In the genomic region with DNA sequence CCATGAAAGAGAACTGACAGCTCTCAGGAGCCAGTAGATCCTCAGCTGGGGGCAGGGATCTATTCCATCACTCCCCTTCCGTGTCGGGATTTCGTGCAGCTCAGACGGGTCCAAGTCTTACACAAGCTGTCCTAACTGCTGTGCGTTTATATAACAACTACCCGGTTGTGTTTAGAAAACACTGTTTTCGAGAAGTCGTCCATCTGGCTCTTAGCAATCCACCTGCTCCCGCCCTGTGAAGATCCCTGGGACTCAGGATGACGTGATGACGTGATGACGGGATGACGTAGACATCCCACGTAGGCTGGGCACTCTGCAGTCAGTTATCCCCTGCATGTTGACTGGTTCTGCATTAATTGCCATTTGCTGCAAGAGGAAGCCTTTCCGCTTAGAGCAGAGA, we compare ENCODE assay signal across 17 mouse cellular contexts. TPM values are rescaled to one million over a fixed set of nuclear protein-coding genes. Genes with fewer than 3 reads are reported as not detected.
DNase-seq lines count a peak whose midpoint lies in the region; ATAC-seq and TF ChIP-seq lines count a peak whose summit lies in the region.
"Had no signal": no experiment of that assay in that cellular context is flagged by ENCODE, and none has a peak within 500 bp of the region (broad histone marks: within the 10 kb centered on the region; RNA-seq: fewer than 3 reads in every experiment).

No protein-coding gene starts in this region.

- no peaks in the 10 kb centered on the region for H3K36me3 ChIP-seq in midbrain, embryonic 13.5 days
- H3K36me3 ChIP-seq: heart, embryonic 13.5 days; hindbrain, embryonic 10.5 days; limb, embryonic 15.5 days; midbrain, embryonic 10.5 days had no signal

- no peak overlapping the region for H3K9ac ChIP-seq in midbrain, embryonic 13.5 days (replicated peaks)
- H3K9ac ChIP-seq: heart, embryonic 13.5 days; limb, embryonic 15.5 days; lung, embryonic 14.5 days had no signal

- WGBS in midbrain, embryonic 13.5 days: 87% methylated on average over 15 of the region's 15 CpGs

- H3K9me3 ChIP-seq in midbrain, embryonic 13.5 days: no peaks in the 10 kb centered on the region
- H3K9me3 ChIP-seq: heart, embryonic 13.5 days; hindbrain, embryonic 10.5 days; limb, embryonic 15.5 days; midbrain, embryonic 10.5 days had no signal

- H3K27me3 ChIP-seq in midbrain, embryonic 13.5 days: no peaks in the 10 kb centered on the region
- H3K27me3 ChIP-seq: limb, embryonic 15.5 days had no signal

- H3K4me2 ChIP-seq in midbrain, embryonic 13.5 days (replicated peaks): no peak overlapping the region
- H3K4me2 ChIP-seq: heart, embryonic 13.5 days; limb, embryonic 15.5 days; lung, embryonic 14.5 days had no signal

- no peak for ATAC-seq in midbrain, embryonic 13.5 days
- ATAC-seq: intestine, embryonic 16.5 days had no signal

- TF ChIP-seq CTCF in brain, embryonic 14.5 days (IDR thresholded peaks at IDR 0.05; ENCODE audit: borderline replicate concordance, extremely low read depth, insufficient read depth, insufficient read length): no peak

- TF ChIP-seq POLR2A in brain, embryonic 14.5 days (IDR thresholded peaks at IDR 0.05; ENCODE audit: borderline replicate concordance, extremely low read depth, insufficient read depth, insufficient read length, poor library complexity, severe bottlenecking): no peak

- H3K4me1 ChIP-seq in midbrain, embryonic 13.5 days (replicated peaks): no peaks in the 10 kb centered on the region
- H3K4me1 ChIP-seq: heart, embryonic 13.5 days had no signal

- H3K4me3 ChIP-seq in midbrain, embryonic 13.5 days (replicated peaks): no peak overlapping the region
- H3K4me3 ChIP-seq: heart, embryonic 13.5 days; hindbrain, embryonic 10.5 days; limb, embryonic 15.5 days; midbrain, embryonic 10.5 days had no signal

- DNase-seq in ES-CJ7 (ENCODE audit: low read depth, low spot score): peak; percentile 36
- DNase-seq in brain, embryonic 14.5 days (ENCODE audit: low read depth): peak; percentile 83
- DNase-seq in layer of hippocampus, adult 9-11 months: peak; percentile 88
- DNase-seq in right cerebral cortex, adult 2 months (ENCODE audit: low spot score in 2 of 2): peak; percentile 74 to 86
- no peak for DNase-seq in spleen, postnatal 36 days (ENCODE audit: low spot score in 2 of 2)
- DNase-seq in embryo, embryonic 11 days: no peak
- DNase-seq: cerebellum, adult 11-12 months; gastrocnemius, postnatal 25 days; kidney, postnatal 25 days; lung, embryonic 14.5 days; thymus, postnatal 36 days had no signal

- no peak overlapping the region for H3K27ac ChIP-seq in midbrain, embryonic 13.5 days
- H3K27ac ChIP-seq: heart, embryonic 13.5 days; hindbrain, embryonic 10.5 days; limb, embryonic 15.5 days; midbrain, embryonic 10.5 days had no signal

RNA-seq across cellular contexts. Expression of a gene that starts 10.4 kb away (rescaled TPM):
- 18.1 and 22.4 TPM in 2 replicates for polyA plus RNA-seq in brain, embryonic 14.5 days (2012; rRNA removed)
- 21.5 and 23.6 TPM in 2 replicates for polyA plus RNA-seq in midbrain, embryonic 13.5 days (2015; fragmentation: Nextera tagmentation; extraction: Ambion mirVana)

RNA-seq across cellular contexts. Expression of a gene that starts 18.9 kb away (rescaled TPM):
- 0.90 and 2.8 TPM in 2 replicates for polyA plus RNA-seq in brain, embryonic 14.5 days (2012; rRNA removed)
- polyA plus RNA-seq in midbrain, embryonic 13.5 days (2015; fragmentation: Nextera tagmentation; extraction: Ambion mirVana): 2.8 and 3.0 TPM in 2 replicates

RNA-seq across cellular contexts. Expression of a gene that starts 36.5 kb away (rescaled TPM):
- polyA plus RNA-seq in brain, embryonic 14.5 days (2012; rRNA removed): 189 and 209 TPM in 2 replicates
- polyA plus RNA-seq in midbrain, embryonic 13.5 days (2015; fragmentation: Nextera tagmentation; extraction: Ambion mirVana): 272 and 273 TPM in 2 replicates

RNA-seq across cellular contexts. Expression of a gene that starts 54.7 kb away (rescaled TPM):
- 111 and 119 TPM in 2 replicates for polyA plus RNA-seq in brain, embryonic 14.5 days (2012; rRNA removed)
- 118 and 122 TPM in 2 replicates for polyA plus RNA-seq in midbrain, embryonic 13.5 days (2015; fragmentation: Nextera tagmentation; extraction: Ambion mirVana)

RNA-seq across cellular contexts. Expression of a gene that starts 55.7 kb away (rescaled TPM):
- 139 and 201 TPM in 2 replicates for polyA plus RNA-seq in brain, embryonic 14.5 days (2012; rRNA removed)
- polyA plus RNA-seq in midbrain, embryonic 13.5 days (2015; fragmentation: Nextera tagmentation; extraction: Ambion mirVana): 311 and 312 TPM in 2 replicates

Comparison
In these comparisons a context has a peak if more than half of its experiments do, and no peak if none do; other contexts are left out.
1. DNase-seq: peak in ES-CJ7 (single experiment), brain, embryonic 14.5 days (single experiment), layer of hippocampus, adult 9-11 months (single experiment) and right cerebral cortex, adult 2 months (2 of 2); none in spleen, postnatal 36 days (0 of 2) and embryo, embryonic 11 days (single experiment).